Mouse (Mus musculus): Measurements from ENCODE around the gene Trp53tg5. TPM values are rescaled to one million over a fixed set of nuclear protein-coding genes. Genes with fewer than 3 reads are reported as not detected.

Gene Trp53tg5
- polyA plus RNA-seq, 1 experiment from 2014 or later, result not detected

- no peak overlapping the region for H3K4me3 ChIP-seq
- H3K27ac ChIP-seq (replicated peaks), result no peak overlapping the region
- H3K4me1 ChIP-seq, result peaks cover 41% of the 10 kb centered on the region
- WGBS, result 71% methylated on average over 6 of the region's 6 CpGs
- no peaks in the 10 kb centered on the region for H3K36me3 ChIP-seq (replicated peaks)
- H3K27me3 ChIP-seq (replicated peaks; ENCODE audit: low read depth, poor library complexity, severe bottlenecking), result no peaks in the 10 kb centered on the region
- no peak for DNase-seq (ENCODE audit: low spot score)
- H3K9me3 ChIP-seq, result no peaks in the 10 kb centered on the region
Measured at GRCm38 (mm10) chr2:164455421-164456190, 17.9 kb downstream of the Trp53tg5 start.

GRCm38 (mm10) chr2:164454846-164455245 is 18.7 kb downstream of the Trp53tg5 start:
- no peak for DNase-seq (ENCODE audit: low spot score)
- WGBS, result 83% methylated on average over 10 of the region's 10 CpGs
- H3K4me3 ChIP-seq, result no peak overlapping the region
- no peaks in the 10 kb centered on the region for H3K27me3 ChIP-seq (replicated peaks; ENCODE audit: low read depth, poor library complexity, severe bottlenecking)
- no peaks in the 10 kb centered on the region for H3K36me3 ChIP-seq (replicated peaks)
- H3K4me1 ChIP-seq, result peaks cover 41% of the 10 kb centered on the region
- no peak overlapping the region for H3K27ac ChIP-seq (replicated peaks)
- no peaks in the 10 kb centered on the region for H3K9me3 ChIP-seq

GRCm38 (mm10) chr2:164453887-164454500 is 19.5 kb downstream of the Trp53tg5 start:
- Histone ChIP-seq H3K9me3 (no peaks in the 10 kb centered on the region), H3K4me1 (peaks cover 41% of the 10 kb centered on the region), H3K4me3 (no peak overlapping the region), H3K27ac (replicated peaks) (no peak overlapping the region), H3K27me3 (replicated peaks; ENCODE audit: low read depth, poor library complexity, severe bottlenecking) (no peaks in the 10 kb centered on the region), H3K36me3 (replicated peaks) (no peaks in the 10 kb centered on the region)
- no peak for DNase-seq (ENCODE audit: low spot score)
- 69% methylated on average over 7 of the region's 7 CpGs for WGBS

- H3K4me1 ChIP-seq, result peaks cover 41% of the 10 kb centered on the region
- no peaks in the 10 kb centered on the region for H3K36me3 ChIP-seq (replicated peaks)
- 85% methylated on average over 14 of the region's 14 CpGs for WGBS
- H3K9me3 ChIP-seq, result no peaks in the 10 kb centered on the region
- no peak overlapping the region for H3K27ac ChIP-seq (replicated peaks)
- no peak for DNase-seq (ENCODE audit: low spot score)
- no peaks in the 10 kb centered on the region for H3K27me3 ChIP-seq (replicated peaks; ENCODE audit: low read depth, poor library complexity, severe bottlenecking)
- no peak overlapping the region for H3K4me3 ChIP-seq
Measured at GRCm38 (mm10) chr2:164453047-164453757, 20.3 kb downstream of the Trp53tg5 start.

- Histone ChIP-seq H3K4me3 (no peak overlapping the region), H3K9me3 (no peaks in the 10 kb centered on the region), H3K4me1 (peaks cover 37% of the 10 kb centered on the region), H3K27me3 (replicated peaks; ENCODE audit: low read depth, poor library complexity, severe bottlenecking) (no peaks in the 10 kb centered on the region), H3K36me3 (replicated peaks) (no peaks in the 10 kb centered on the region), H3K27ac (replicated peaks) (peak overlapping the region; percentile 48)
- peak; percentile 54 for DNase-seq (ENCODE audit: low spot score)
- WGBS, result 40% methylated on average over 13 of the region's 13 CpGs
Measured at GRCm38 (mm10) chr2:164452000-164452676, 21.4 kb downstream of the Trp53tg5 start.

GRCm38 (mm10) chr2:164449341-164450042 is 24.0 kb downstream of the Trp53tg5 start:
- no peak for DNase-seq (ENCODE audit: low spot score)
- no peaks in the 10 kb centered on the region for H3K9me3 ChIP-seq
- no peak overlapping the region for H3K27ac ChIP-seq (replicated peaks)
- no peak overlapping the region for H3K4me3 ChIP-seq
- H3K27me3 ChIP-seq (replicated peaks; ENCODE audit: low read depth, poor library complexity, severe bottlenecking), result no peaks in the 10 kb centered on the region
- H3K36me3 ChIP-seq (replicated peaks), result no peaks in the 10 kb centered on the region
- peaks cover 24% of the 10 kb centered on the region for H3K4me1 ChIP-seq
- 87% methylated on average over 14 of the region's 14 CpGs for WGBS

GRCm38 (mm10) chr2:164448921-164449320 is 24.6 kb downstream of the Trp53tg5 start:
- no peak overlapping the region for H3K4me3 ChIP-seq
- 0 out of 2 replicates have a peak, but pooled peaks cover 3% of the 10 kb centered on the region for H3K27me3 ChIP-seq (replicated peaks; ENCODE audit: low read depth, poor library complexity, severe bottlenecking)
- peaks cover 21% of the 10 kb centered on the region for H3K4me1 ChIP-seq
- no peak for DNase-seq (ENCODE audit: low spot score)
- no peaks in the 10 kb centered on the region for H3K9me3 ChIP-seq
- 82% methylated on average over 5 of the region's 5 CpGs for WGBS
- H3K36me3 ChIP-seq (replicated peaks), result no peaks in the 10 kb centered on the region
- H3K27ac ChIP-seq (replicated peaks), result no peak overlapping the region

GRCm38 (mm10) chr2:164448140-164448539 is 25.4 kb downstream of the Trp53tg5 start:
- Histone ChIP-seq H3K4me3 (no peak overlapping the region), H3K4me1 (peaks cover 29% of the 10 kb centered on the region), H3K36me3 (replicated peaks) (no peaks in the 10 kb centered on the region), H3K27me3 (replicated peaks; ENCODE audit: low read depth, poor library complexity, severe bottlenecking) (peaks cover 8% of the 10 kb centered on the region; the same call in 1 of the 2 replicates), H3K27ac (replicated peaks) (no peak overlapping the region), H3K9me3 (no peaks in the 10 kb centered on the region)
- no peak for DNase-seq (ENCODE audit: low spot score)
- 83% methylated on average over 1 of the region's 1 CpGs for WGBS

GRCm38 (mm10) chr2:164446086-164446469 is 27.4 kb downstream of the Trp53tg5 start:
- Histone ChIP-seq H3K4me1 (peaks cover 29% of the 10 kb centered on the region), H3K27ac (replicated peaks) (no peak overlapping the region), H3K9me3 (no peaks in the 10 kb centered on the region), H3K36me3 (replicated peaks) (no peaks in the 10 kb centered on the region), H3K4me3 (no peak overlapping the region), H3K27me3 (replicated peaks; ENCODE audit: low read depth, poor library complexity, severe bottlenecking) (peaks cover 25% of the 10 kb centered on the region)
- DNase-seq (ENCODE audit: low spot score), result no peak
- 77% methylated on average over 3 of the region's 3 CpGs for WGBS

GRCm38 (mm10) chr2:164445399-164446085 is 28.0 kb downstream of the Trp53tg5 start:
- DNase-seq (ENCODE audit: low spot score), result no peak
- WGBS, result 89% methylated on average over 3 of the region's 3 CpGs
- peaks cover 34% of the 10 kb centered on the region for H3K4me1 ChIP-seq
- no peak overlapping the region for H3K27ac ChIP-seq (replicated peaks)
- peaks cover 29% of the 10 kb centered on the region for H3K27me3 ChIP-seq (replicated peaks; ENCODE audit: low read depth, poor library complexity, severe bottlenecking)
- no peaks in the 10 kb centered on the region for H3K9me3 ChIP-seq
- H3K36me3 ChIP-seq (replicated peaks), result no peaks in the 10 kb centered on the region
- no peak overlapping the region for H3K4me3 ChIP-seq

- 82% methylated on average over 2 of the region's 2 CpGs for WGBS
Measured at GRCm38 (mm10) chr2:164444701-164445100, 28.8 kb downstream of the Trp53tg5 start.

More at GRCm38 (mm10) chr2:164444701-164445100, 28.8 kb downstream of the Trp53tg5 start:
- Histone ChIP-seq H3K4me3 (no peak overlapping the region), H3K4me1 (peaks cover 38% of the 10 kb centered on the region), H3K36me3 (replicated peaks) (no peaks in the 10 kb centered on the region), H3K9me3 (no peaks in the 10 kb centered on the region), H3K27me3 (replicated peaks; ENCODE audit: low read depth, poor library complexity, severe bottlenecking) (peaks cover 34% of the 10 kb centered on the region), H3K27ac (replicated peaks) (no peak overlapping the region)
- no peak for DNase-seq (ENCODE audit: low spot score)
